Mouse (Mus musculus) inflammation-experienced regulatory T-cells, adult 16 weeks (primary cell): ENCODE data around the gene Tff2. TPM values are rescaled to one million over a fixed set of nuclear protein-coding genes. Genes with fewer than 3 reads are reported as not detected.

Experiments
- polyA plus RNA-seq: library from polyadenylated mRNA; unstranded; fragments of 100-300 nt; shearing (Covaris generic); gene quantifications from one replicate; pipeline ENCODE4 v1.2.1, GENCODE M21; 2017

The Tff2 gene
- not detected for polyA plus RNA-seq

GRCm38 (mm10) chr17:31144040-31145037 lies at the start of gene Tff2:
Gene Tff2 (minus strand): TSS chr17:31144282.

GRCm38 (mm10) chr17:31165127-31165526 lies 21.0 kb upstream of the Tff2 start, which contains the start of gene Tff1:
Gene Tff1 (minus strand): TSS chr17:31165277.

GRCm38 (mm10) chr17:31129452-31129851 lies 14.6 kb downstream of the Tff2 start, which contains the start of gene Tff3:
Gene Tff3 (minus strand): TSS chr17:31129646.

Other genes starting within 250 kb of the Tff2 start
- gene Glp1r, start 242.5 kb downstream of the Tff2 start, polyA plus RNA-seq, result 0.12 TPM
- not detected for gene Umodl1, start 189.6 kb downstream of the Tff2 start, polyA plus RNA-seq
- 50.7 TPM for gene Abcg1, start 86.6 kb downstream of the Tff2 start, polyA plus RNA-seq
- gene Tff3, start 14.6 kb downstream of the Tff2 start, polyA plus RNA-seq, result not detected
- gene Tff1, start 21.0 kb upstream of the Tff2 start, polyA plus RNA-seq, result not detected
- gene Tmprss3, start 54.7 kb upstream of the Tff2 start, polyA plus RNA-seq, result 1.1 TPM
- gene Ubash3a, start 63.6 kb upstream of the Tff2 start, polyA plus RNA-seq, result 340 TPM
- gene Rsph1, start 133.1 kb upstream of the Tff2 start, polyA plus RNA-seq, result 1.2 TPM
- 45.1 TPM for gene Slc37a1, start 142.5 kb upstream of the Tff2 start, polyA plus RNA-seq
- 0.68 TPM for gene Pde9a, start 241.9 kb upstream of the Tff2 start, polyA plus RNA-seq